Mouse (Mus musculus) limb, embryonic 13.5 days (tissue): Measurements from ENCODE around the gene Gnat1. TPM values are rescaled to one million over a fixed set of nuclear protein-coding genes. Genes with fewer than 3 reads are reported as not detected.

Experiments used
- ATAC-seq: fragments of 200-750 bp; cut with Nextera tagmentation; 2 replicates; pipeline ENCODE4 v1.8.0; 2017; ENCODE audit warnings: low read depth, moderate number of reproducible peaks, moderate TSS enrichment; ENCODE audit not compliant: low FRiP score
- H3K27ac ChIP-seq: fragments of 300-500 bp; sonication (generic); 2 replicates; pipeline ENCODE4 v1.5.1; 2015; ENCODE audit warnings: inconsistent platforms, mild to moderate bottlenecking, moderate library complexity
- H3K27me3 ChIP-seq: fragments of 300-500 bp; sonication (generic); 2 replicates; pipeline ENCODE4 v1.6.1; 2015; ENCODE audit warnings: mild to moderate bottlenecking, inconsistent platforms
- H3K36me3 ChIP-seq: fragments of 300-500 bp; sonication (generic); 2 replicates; pipeline ENCODE4 v1.6.1; 2015; ENCODE audit warnings: inconsistent platforms, mild to moderate bottlenecking, moderate library complexity
- H3K4me1 ChIP-seq: fragments of 300-500 bp; sonication (generic); 2 replicates; pipeline ENCODE4 v1.6.1; 2015; ENCODE audit warnings: inconsistent platforms
- H3K4me2 ChIP-seq: fragments of 300-500 bp; sonication (generic); replicated peaks from 2 replicates; pipeline ENCODE4 v1.6.1; 2015; ENCODE audit warnings: inconsistent platforms, mild to moderate bottlenecking, moderate library complexity
- H3K4me3 ChIP-seq: fragments of 300-500 bp; sonication (generic); 2 replicates; pipeline ENCODE4 v1.5.1; 2015; ENCODE audit warnings: moderate library complexity, mild to moderate bottlenecking, inconsistent platforms
- H3K9ac ChIP-seq: fragments of 300-500 bp; sonication (generic); 2 replicates; pipeline ENCODE4 v1.6.1; 2015; ENCODE audit warnings: mild to moderate bottlenecking, inconsistent platforms
- H3K9me3 ChIP-seq: fragments of 300-500 bp; sonication (generic); 2 replicates; pipeline ENCODE4 v1.6.1; 2016; ENCODE audit warnings: inconsistent platforms
- WGBS: fragments of 180-500 bp; shearing (Covaris S2); methylation state at CpG from one replicate; pipeline ENCODE4 v1.1.7; 2015; 5-methylcytosine and 5-hydroxymethylcytosine counted together
- polyA plus RNA-seq: library from polyadenylated mRNA; unstranded; fragments of >200 nt; fragmentation: Nextera tagmentation; extraction: Ambion mirVana; gene quantifications from 2 replicates; pipeline ENCODE4 v1.2.1, GENCODE M21; 2015

The Gnat1 gene
- polyA plus RNA-seq, 1 experiment from 2014 or later: 1.0 TPM

DNA sequence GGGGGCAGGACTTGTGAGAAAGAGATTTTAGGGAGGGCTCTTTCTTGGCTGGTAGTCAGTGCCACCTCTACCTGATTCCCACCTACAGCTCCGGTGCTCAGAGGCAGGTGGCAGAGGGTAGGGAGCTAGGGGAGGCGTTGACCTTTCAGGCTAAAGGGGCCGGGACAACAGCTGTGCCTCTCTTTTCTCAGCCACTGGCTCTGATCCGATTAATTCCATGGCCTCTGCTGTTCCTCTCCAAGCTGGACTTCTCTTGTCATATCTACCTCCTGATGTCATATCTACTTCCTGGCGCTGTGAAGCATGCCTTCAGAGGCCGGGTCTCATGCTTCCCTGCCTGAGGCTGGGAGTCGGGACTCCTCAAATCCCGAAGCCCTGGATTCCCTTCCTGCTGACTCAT lies 11.5 kb downstream of the Gnat1 start:
- 48% methylated on average over 8 of the region's 8 CpGs for WGBS
- Histone ChIP-seq H3K27me3 (peaks cover 33% of the 10 kb centered on the region), H3K27ac (no peak overlapping the region), H3K4me1 (peaks cover 35% of the 10 kb centered on the region), H3K36me3 (no peaks in the 10 kb centered on the region), H3K9ac (no peak overlapping the region), H3K9me3 (no peaks in the 10 kb centered on the region), H3K4me2 (peak overlapping the region; percentile 94), H3K4me3 (no peak overlapping the region)
- no peak for ATAC-seq

DNA sequence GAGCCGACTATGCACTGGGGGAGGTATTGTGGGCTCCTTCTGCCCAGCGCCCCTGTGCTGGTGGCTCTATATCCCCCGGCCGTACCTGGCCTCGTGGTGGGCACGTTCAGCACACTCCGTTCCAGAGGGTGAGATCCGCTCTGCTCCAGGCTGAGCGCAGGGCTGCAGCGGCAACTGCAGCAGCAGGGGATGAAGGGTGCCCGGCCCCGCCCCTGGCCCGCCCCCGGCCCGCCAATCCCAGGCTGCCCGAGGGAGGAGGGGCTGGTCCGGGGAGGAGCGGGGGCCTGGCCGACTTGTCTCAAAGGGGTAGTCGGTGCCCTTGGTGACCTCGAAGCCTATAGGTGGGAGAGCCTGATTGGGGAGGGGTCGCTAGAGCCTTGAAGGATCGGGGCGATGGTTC lies 12.3 kb downstream of the Gnat1 start:
- Histone ChIP-seq H3K9ac (peak overlapping the region; percentile 65), H3K27ac (peak overlapping the region; percentile 28; the same call in 1 of the 2 replicates), H3K9me3 (no peaks in the 10 kb centered on the region), H3K27me3 (peaks cover 33% of the 10 kb centered on the region), H3K4me3 (peak overlapping the region; percentile 52), H3K4me1 (peaks cover 35% of the 10 kb centered on the region), H3K36me3 (no peaks in the 10 kb centered on the region), H3K4me2 (peak overlapping the region; percentile 94)
- peak; percentile 86 for ATAC-seq
- under 1% methylated on average over 23 of the region's 24 CpGs for WGBS

DNA sequence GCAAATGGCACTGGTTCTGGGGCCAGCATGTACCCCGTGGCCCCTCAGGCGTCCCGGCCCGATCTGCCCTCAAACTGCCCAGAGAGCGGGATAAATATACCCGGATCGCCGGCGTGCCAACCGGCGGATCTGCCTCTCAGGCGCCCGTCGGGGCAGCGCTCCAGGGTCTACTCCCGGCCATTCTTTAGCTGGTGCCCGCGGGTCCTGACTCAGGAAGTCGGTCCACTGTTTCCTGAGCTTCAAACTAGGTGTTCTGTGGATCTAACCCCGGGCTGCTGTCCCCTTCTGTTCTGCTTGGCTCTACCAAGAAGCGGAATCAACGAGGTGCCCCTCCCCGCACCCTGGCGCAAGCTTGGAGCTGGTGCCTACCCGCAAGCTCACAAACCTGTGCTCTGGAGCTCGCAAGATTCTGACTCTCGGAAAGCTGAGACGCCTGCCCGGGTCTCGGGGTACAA lies 12.7 kb downstream of the Gnat1 start:
- Histone ChIP-seq H3K27me3 (peaks cover 33% of the 10 kb centered on the region), H3K27ac (peak overlapping the region; percentile 28; the same call in 1 of the 2 replicates), H3K9me3 (no peaks in the 10 kb centered on the region), H3K9ac (peak overlapping the region; percentile 65), H3K4me1 (peaks cover 35% of the 10 kb centered on the region), H3K4me3 (peak overlapping the region; percentile 52), H3K36me3 (no peaks in the 10 kb centered on the region), H3K4me2 (peak overlapping the region; percentile 94)
- ATAC-seq: peak; percentile 34; the same call in 1 of the 2 replicates
- WGBS: under 1% methylated on average over 30 of the region's 30 CpGs

DNA sequence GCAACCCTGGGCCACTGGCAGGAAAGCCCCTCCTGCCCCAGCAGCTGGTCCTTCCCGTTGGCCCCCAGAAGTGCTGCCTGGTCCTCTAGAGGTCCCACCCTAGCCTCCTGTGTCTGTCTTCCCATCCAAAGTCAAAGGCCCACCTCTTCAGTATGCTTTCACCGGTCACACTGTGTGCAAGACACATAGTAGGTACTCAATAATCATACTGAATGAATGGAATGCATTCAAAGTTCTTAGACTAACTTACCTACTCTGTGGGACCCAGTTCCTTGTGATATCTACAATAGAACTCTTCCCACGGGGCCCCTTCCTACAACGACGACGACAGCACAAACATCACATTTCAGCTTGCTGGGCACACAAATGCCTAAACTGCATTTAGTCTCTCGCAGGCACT lies 14.2 kb downstream of the Gnat1 start:
- 84% methylated on average over 7 of the region's 7 CpGs for WGBS
- Histone ChIP-seq H3K9ac (no peak overlapping the region), H3K9me3 (no peaks in the 10 kb centered on the region), H3K27me3 (peaks cover 33% of the 10 kb centered on the region), H3K4me2 (no peak overlapping the region), H3K4me1 (peaks cover 41% of the 10 kb centered on the region), H3K36me3 (no peaks in the 10 kb centered on the region), H3K27ac (no peak overlapping the region), H3K4me3 (no peak overlapping the region)
- no peak for ATAC-seq

DNA sequence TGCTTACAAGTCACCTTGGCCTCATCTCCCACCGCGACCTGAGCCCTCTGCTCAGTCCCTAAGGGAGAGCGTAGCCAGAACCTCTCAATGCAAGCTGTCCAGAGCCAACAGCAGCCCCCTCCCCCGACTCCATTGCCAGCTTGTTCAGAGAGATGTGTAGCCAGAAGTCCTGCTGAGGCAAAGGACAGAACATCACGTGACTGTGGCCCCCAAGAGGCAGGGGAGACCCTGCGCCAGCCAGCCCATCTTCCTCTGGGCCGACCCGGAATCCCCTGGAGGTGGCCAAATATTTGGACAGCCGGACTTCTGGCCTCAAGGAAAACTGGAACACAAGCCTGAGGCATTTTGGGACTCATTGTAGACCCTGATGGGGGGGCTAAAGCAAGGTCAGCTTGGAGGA lies 16.0 kb downstream of the Gnat1 start:
- no peak overlapping the region for H3K4me2 ChIP-seq
- WGBS: 73% methylated on average over 9 of the region's 9 CpGs

DNA sequence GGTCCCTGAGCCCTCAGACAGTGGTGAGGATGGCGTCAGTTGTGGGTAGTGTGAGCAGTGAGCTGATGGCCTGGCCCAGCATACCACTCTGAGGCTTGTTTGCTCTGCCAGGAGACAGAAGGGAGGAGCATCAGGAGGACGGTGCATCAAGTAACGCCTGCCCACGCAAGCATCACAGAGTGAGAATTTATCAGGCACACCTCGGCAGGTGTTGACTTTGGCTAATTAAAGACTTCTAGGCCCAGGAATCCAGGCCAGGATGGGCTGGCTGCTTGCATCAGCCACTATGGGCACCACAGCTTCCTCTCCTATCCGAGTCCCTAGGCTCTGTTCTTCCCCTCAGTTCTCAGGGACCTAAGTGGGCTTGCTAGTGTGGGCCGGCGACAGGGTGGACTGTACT lies 17.2 kb downstream of the Gnat1 start:
- H3K9ac ChIP-seq: no peak overlapping the region
- no peaks in the 10 kb centered on the region for H3K9me3 ChIP-seq
- no peak overlapping the region for H3K4me3 ChIP-seq
- WGBS: 79% methylated on average over 8 of the region's 8 CpGs
- H3K4me2 ChIP-seq: no peak overlapping the region
- H3K36me3 ChIP-seq: no peaks in the 10 kb centered on the region
- H3K4me1 ChIP-seq: peaks cover 23% of the 10 kb centered on the region
- peaks cover 19% of the 10 kb centered on the region for H3K27me3 ChIP-seq
- no peak for ATAC-seq
- H3K27ac ChIP-seq: no peak overlapping the region

More for the DNA sequence above, 16.0 kb downstream of the Gnat1 start:
- no peaks in the 10 kb centered on the region for H3K36me3 ChIP-seq
- peaks cover 28% of the 10 kb centered on the region for H3K27me3 ChIP-seq
- peaks cover 35% of the 10 kb centered on the region for H3K4me1 ChIP-seq
- ATAC-seq: no peak
- H3K9ac ChIP-seq: peak overlapping the region; percentile 43; the same call in 1 of the 2 replicates
- H3K4me3 ChIP-seq: no peak overlapping the region
- H3K9me3 ChIP-seq: no peaks in the 10 kb centered on the region
- no peak overlapping the region for H3K27ac ChIP-seq

DNA sequence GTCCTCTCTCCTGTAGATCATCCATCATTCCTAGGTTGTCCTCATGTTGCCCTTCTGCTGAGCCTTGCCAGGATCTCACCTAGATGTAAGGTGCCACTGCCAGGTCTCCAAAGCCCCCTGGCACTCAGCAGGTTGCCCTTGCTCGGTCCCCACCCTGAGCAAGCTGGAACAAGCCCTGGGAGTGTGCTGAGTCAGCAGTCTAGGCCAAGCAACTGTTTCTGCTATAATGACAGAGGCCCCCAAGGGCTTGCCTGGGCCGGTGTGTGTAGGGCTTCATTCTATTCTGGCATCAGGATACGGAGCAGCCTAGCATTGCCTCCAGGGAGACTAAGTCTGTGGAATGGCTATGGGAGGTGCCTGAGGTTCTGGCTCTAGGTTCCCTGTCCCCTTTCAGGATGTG lies 18.7 kb downstream of the Gnat1 start:
- no peak overlapping the region for H3K27ac ChIP-seq
- no peak overlapping the region for H3K4me3 ChIP-seq
- H3K27me3 ChIP-seq: peaks cover 9% of the 10 kb centered on the region
- H3K4me1 ChIP-seq: 0 out of 2 replicates have a peak, but pooled peaks cover 10% of the 10 kb centered on the region
- 54% methylated on average over 3 of the region's 3 CpGs for WGBS
- no peak for ATAC-seq
- H3K9me3 ChIP-seq: no peaks in the 10 kb centered on the region
- H3K9ac ChIP-seq: no peak overlapping the region
- H3K36me3 ChIP-seq: no peaks in the 10 kb centered on the region
- H3K4me2 ChIP-seq: no peak overlapping the region

DNA sequence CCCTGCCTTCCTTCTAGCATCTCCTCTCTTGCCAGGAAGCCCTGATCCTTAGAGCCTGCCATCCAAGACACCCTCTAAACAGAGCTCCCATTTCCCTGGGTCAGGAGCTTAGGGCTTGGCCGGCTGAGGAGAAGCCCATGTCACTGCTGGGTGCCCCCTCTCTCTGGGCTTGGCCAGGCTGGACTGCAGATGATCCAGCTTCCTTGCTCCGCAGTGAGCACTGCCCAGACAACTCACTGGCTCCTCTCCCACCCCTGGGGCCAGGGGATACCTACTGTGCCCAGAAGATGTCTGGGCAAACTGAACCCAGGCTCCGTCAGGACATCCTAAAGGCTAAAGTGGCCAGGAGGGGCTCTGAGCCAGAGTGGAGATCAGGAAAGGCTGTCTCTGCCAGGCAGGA lies 19.6 kb downstream of the Gnat1 start:
- WGBS: 84% methylated on average over 3 of the region's 3 CpGs
- 0 out of 2 replicates have a peak, but pooled peaks cover 10% of the 10 kb centered on the region for H3K4me1 ChIP-seq
- no peaks in the 10 kb centered on the region for H3K36me3 ChIP-seq
- no peak for ATAC-seq
- no peak overlapping the region for H3K9ac ChIP-seq
- H3K9me3 ChIP-seq: no peaks in the 10 kb centered on the region
- H3K4me2 ChIP-seq: no peak overlapping the region
- no peak overlapping the region for H3K4me3 ChIP-seq
- H3K27ac ChIP-seq: no peak overlapping the region; the same call in 1 of the 2 replicates
- peaks cover 1% of the 10 kb centered on the region for H3K27me3 ChIP-seq

DNA sequence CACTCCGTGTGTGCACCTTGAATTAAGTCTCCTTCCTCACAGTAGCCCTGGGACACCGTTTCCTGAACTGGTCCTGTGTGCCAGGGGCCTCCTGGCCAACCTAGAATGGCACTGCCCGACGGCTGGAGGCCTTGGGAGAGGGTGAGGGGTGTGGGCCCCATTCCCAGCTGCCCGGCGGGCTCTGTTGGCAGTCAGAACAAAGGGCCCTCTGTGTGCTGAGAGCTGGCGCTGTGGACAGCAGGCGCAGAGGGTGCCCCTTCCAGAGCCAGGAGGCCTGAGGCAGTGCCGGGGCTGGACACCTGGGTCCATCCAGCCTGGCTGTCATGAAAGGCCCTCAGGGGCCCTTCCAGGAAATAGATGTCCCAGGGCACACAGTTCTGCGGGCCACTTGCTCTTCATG lies 20.0 kb downstream of the Gnat1 start:
- no peaks in the 10 kb centered on the region for H3K9me3 ChIP-seq
- no peaks in the 10 kb centered on the region for H3K27me3 ChIP-seq
- 85% methylated on average over 10 of the region's 10 CpGs for WGBS
- no peaks in the 10 kb centered on the region for H3K36me3 ChIP-seq
- no peak overlapping the region for H3K4me3 ChIP-seq
- no peak overlapping the region for H3K9ac ChIP-seq
- no peak overlapping the region for H3K4me2 ChIP-seq
- no peak overlapping the region for H3K27ac ChIP-seq
- no peak for ATAC-seq
- 0 out of 2 replicates have a peak, but pooled peaks cover 10% of the 10 kb centered on the region for H3K4me1 ChIP-seq

DNA sequence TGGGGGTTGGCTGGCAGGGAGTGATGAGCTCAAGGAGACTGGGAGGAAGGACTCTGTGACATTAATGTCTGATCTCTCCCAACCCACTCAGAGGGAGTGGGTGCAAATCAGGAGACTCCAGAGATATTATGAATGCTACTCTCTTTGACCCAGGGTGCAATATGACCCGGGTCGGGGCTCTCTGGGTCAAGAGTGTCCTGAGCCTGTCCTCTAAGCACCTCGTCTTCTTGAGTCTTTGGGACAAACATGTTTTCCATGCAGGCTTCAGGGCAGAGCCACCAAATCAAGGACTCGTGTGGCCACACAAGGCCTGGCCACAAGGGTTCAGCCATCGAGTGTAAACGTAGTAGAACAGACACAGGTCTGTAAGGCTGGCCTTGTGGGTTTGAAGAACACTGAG lies 21.4 kb downstream of the Gnat1 start:
- H3K4me1 ChIP-seq: 0 out of 2 replicates have a peak, but pooled peaks cover 10% of the 10 kb centered on the region
- no peak overlapping the region for H3K4me3 ChIP-seq
- no peaks in the 10 kb centered on the region for H3K9me3 ChIP-seq
- no peaks in the 10 kb centered on the region for H3K36me3 ChIP-seq
- no peak overlapping the region for H3K27ac ChIP-seq
- no peak overlapping the region for H3K9ac ChIP-seq
- no peak for ATAC-seq
- 89% methylated on average over 6 of the region's 6 CpGs for WGBS
- H3K27me3 ChIP-seq: no peaks in the 10 kb centered on the region
- H3K4me2 ChIP-seq: no peak overlapping the region

DNA sequence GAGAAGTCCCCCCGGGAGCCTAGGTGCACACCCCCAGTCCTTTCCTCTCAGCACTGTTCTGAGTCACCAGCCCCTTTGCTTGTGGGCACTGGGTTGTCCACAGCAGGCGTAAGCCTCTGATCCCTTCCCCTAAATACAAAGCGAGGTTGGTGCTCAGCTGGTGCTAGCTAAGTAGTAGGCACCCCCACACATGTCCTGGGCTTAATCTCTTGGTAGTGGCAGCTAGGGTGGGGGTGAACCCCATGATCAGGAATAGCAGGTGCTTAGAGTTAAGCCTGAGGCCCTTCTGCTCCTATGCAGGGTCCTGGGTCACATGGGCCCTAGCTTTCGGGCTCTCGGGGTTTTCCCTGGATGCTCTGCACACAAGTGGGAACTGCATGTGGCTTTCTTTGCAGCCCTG lies 22.4 kb downstream of the Gnat1 start:
- no peaks in the 10 kb centered on the region for H3K36me3 ChIP-seq
- no peaks in the 10 kb centered on the region for H3K9me3 ChIP-seq
- H3K27me3 ChIP-seq: no peaks in the 10 kb centered on the region
- 86% methylated on average over 5 of the region's 5 CpGs for WGBS
- H3K4me2 ChIP-seq: no peak overlapping the region
- no peak for ATAC-seq
- H3K9ac ChIP-seq: no peak overlapping the region
- H3K4me1 ChIP-seq: 0 out of 2 replicates have a peak, but pooled peaks cover 10% of the 10 kb centered on the region
- no peak overlapping the region for H3K27ac ChIP-seq
- no peak overlapping the region for H3K4me3 ChIP-seq

DNA sequence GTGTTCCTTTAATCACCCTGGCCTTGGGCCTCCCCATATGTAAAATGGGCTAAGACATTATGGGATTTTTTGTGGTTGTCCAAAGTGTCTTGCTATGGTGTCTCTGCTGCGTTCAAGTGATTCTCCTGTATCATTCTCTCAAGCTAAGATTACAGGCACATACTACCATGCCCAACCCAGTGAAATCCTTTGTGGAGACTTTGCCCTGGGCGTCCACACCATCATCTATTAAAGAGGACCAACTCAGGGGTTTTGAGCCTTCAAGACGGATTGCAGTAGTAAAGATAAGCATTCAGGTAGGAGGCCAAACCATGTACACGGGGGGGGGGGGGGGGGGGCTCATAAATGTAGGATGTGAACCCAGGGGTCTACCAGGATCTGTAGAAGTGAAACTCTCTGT lies 24.9 kb downstream of the Gnat1 start:
- no peaks in the 10 kb centered on the region for H3K27me3 ChIP-seq
- H3K9ac ChIP-seq: no peak overlapping the region
- H3K27ac ChIP-seq: no peak overlapping the region
- no peak for ATAC-seq
- no peaks in the 10 kb centered on the region for H3K36me3 ChIP-seq
- 74% methylated on average over 4 of the region's 4 CpGs for WGBS
- H3K4me2 ChIP-seq: no peak overlapping the region
- H3K4me1 ChIP-seq: peaks cover 23% of the 10 kb centered on the region
- H3K4me3 ChIP-seq: no peak overlapping the region
- no peaks in the 10 kb centered on the region for H3K9me3 ChIP-seq

DNA sequence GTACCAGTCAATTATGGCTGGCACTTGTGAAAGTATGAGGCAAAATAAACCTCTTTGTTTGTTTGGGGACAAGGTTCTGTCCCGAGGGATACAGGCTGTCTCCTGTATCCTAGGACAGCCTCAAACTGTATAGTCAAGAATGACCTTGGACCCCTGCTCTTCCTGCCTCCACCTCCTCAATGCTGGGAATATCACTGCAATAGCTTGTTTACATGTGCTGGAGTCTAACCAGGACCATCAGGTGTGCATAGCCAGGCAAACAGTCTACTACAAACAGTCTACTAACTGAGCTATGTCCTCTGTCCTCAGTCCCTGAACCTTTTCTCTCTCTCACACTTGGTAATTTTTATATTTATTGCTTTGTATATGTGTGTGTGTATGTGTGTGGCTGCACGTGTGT lies 26.0 kb downstream of the Gnat1 start:
- H3K4me2 ChIP-seq: no peak overlapping the region

More for the DNA sequence above, 26.0 kb downstream of the Gnat1 start:
- Histone ChIP-seq H3K27me3 (no peaks in the 10 kb centered on the region), H3K36me3 (no peaks in the 10 kb centered on the region), H3K4me1 (peaks cover 24% of the 10 kb centered on the region), H3K4me3 (no peak overlapping the region), H3K27ac (no peak overlapping the region), H3K9me3 (no peaks in the 10 kb centered on the region), H3K9ac (no peak overlapping the region)
- WGBS: 86% methylated on average over 2 of the region's 2 CpGs
- no peak for ATAC-seq
